Mouse (Mus musculus) right cerebral cortex, postnatal 25 days (tissue): ENCODE data around the gene Tmeff2.
"Not testable (repeated sequence)": the region's sequence is repeated elsewhere in the genome, so short reads cannot be mapped to it uniquely, and the experiment has no call there.

ENCODE experiments used
- DNase-seq: peaks from one replicate; pipeline ENCODE4 v3.0.0; 2022

Tmeff2 gene

DNA sequence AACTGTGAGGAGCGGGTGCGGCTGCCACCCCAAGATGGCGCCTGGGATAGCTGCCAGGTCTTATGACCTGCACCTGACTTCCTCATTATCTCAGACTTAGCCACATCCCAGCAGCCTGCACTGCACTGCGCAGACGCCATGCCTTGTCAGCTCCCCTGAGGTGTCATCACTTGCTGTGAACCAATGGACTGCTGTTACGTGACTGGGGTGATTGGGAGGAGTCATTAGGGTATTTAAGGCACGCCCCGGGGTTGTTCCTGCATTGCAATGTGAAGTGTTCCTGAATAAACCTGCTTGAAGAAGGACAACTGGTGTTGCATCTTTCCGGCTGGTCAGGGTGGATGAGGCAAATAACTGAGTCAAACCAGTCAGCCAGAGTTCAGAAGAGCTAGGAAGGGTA, at the start of gene Tmeff2:
Gene Tmeff2 (plus strand): TSS at position 262 of the 400 bp plus-strand sequence.
- not testable (repeated sequence) for DNase-seq

DNA sequence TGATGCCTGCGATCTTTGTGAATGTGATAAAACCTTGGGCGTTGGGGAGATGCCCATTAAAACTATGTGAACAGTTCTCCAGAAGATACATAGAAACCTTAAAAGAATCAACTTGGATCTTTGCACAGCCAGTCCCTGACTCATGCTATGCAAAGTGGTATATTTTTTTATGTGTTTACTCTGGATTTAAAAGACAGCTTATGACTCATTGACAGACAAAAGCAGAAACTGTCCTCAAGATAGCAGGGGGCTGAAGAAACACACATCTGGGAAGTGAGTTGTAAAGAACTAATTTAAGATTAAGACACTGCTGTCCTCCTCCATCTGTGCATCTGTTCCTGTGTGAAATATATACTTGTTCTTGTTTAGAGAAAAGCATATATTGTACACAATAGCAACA, 38.9 kb upstream of the Tmeff2 start:
- DNase-seq, result no peak

DNA sequence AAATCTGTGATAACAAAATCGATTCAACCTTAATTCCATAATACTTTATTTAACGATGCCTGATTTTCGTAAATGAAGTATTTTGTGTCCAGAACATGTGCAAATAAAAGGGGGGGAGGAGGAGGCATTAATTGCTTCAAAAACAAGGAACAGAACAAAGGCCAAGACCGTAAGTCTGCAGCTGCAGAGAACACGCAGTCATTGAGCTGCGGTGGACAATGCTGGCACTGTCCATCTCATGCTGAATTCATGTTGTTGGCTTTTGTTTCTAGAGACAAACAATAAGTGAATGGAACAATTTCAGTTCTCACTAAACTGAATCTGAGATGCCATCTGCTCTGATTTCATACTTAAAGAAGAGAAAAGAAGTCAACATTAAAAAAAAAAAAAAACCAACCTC, 2.8 kb upstream of the Tmeff2 start:
- no peak for DNase-seq

DNA sequence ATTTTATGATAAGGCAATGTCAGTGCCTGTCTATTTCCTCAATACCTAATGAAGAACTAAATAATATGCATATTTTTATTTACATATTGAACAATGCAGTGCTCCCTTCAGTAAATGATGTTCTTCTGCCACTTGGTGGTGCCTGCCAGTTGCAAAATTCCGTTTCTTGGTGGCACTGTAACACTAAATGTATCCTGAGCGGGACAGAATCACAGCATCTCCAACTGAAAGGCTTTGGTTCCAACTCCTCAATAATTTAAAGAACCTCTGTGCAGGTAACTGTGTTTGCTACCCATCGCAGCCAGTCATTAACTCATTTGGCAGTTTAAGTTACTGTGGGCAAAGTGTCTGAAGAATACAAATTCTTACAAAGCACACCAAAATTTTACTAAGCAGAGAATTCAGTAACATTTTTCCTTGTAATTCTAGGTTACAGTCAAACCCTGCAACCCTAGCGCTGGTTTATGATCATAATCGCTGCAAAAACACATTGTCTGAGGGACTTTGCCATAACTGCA, 24.4 kb downstream of the Tmeff2 start:
- peak; percentile 44 for DNase-seq

- peak; percentile 40 for DNase-seq
Observed at GRCm38 (mm10) chr1:50925356-50925921, 25.0 kb downstream of the Tmeff2 start.

DNA sequence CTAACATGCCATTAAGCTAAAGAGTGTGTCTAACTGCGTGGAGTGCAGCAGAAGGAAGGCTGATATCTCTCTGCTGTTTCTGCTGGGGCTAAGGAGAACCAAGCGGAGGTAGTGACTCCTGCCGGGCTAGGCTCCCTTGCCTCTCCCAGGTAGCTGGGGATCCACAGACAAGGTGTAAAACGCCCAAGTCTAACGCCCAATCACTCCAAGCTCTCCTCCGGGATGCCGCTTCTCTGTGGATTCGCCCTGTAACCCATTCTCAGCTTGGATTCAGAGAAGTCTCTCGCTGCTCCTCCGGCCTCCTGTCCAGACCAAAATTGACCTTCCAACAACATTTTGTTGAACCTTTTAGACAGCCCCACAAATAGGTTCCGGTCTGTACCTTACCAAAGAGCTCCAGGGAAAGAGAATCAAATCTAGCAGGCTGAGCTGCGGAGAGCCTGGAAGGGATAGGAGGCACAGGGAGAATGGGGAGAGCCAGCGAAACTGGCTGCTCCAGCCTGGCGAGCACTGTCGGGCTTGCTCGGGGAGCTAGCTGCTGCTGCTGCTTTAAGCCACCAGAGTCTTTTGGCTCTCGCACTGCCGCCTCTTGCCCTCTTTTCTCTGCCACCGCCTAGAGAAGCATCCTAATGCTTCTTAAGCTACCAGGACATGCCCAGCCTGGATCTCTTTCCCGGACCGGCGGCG, 26.1 kb downstream of the Tmeff2 start:
- DNase-seq, result peak; percentile 60

GRCm38 (mm10) chr1:50927077-50927611, 26.7 kb downstream of the Tmeff2 start:
- DNase-seq, result peak; percentile 97

- peak; percentile 65 for DNase-seq
Observed at GRCm38 (mm10) chr1:50927679-50928187, 27.3 kb downstream of the Tmeff2 start.

GRCm38 (mm10) chr1:50928776-50929175, 28.3 kb downstream of the Tmeff2 start:
- no peak for DNase-seq

GRCm38 (mm10) chr1:50935076-50935475, 34.6 kb downstream of the Tmeff2 start:
- no peak for DNase-seq

- no peak for DNase-seq
Observed at GRCm38 (mm10) chr1:50935484-50935883, 35.0 kb downstream of the Tmeff2 start.

DNA sequence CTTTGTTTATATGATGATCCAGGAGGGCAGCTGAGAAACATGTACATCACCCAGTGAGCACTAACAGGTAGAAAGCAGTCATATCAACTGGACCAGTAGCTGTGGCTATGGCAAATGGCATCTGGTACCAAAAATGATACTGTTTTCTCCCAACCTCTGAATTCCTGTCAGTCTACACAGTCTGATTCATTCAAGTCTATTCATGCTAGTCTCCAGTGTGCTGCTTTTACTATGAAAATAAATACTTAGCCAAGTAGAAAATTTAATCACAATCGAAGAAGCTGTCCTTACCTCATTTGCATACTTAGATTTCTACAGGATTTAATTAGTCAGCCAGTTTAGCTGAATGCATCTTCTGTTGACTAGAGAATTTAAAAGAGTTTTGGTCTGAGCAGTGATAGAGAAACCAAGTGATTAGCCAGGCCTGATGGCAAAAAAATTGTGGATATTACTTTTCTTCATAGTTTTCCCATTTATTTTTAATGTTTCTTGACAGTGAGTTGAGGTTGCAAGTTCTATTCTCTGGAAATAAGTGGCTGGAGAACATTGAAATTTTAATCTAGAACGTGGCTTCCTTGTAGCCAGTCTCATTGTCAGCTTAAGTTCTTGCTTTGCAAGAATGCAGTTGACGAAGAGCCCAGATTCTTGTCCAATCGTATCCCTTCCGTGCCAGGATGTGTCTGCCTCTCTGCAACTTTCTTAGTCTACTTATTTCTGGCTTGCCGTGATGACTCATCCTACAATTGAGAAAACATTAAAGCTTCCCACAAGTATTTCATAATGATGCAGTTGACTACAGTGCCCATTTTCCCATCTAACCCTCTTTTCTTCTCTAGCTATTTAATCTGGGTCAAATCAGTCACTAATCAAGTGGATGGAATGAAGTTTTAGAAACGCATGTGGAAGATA, 39.9 kb downstream of the Tmeff2 start:
- DNase-seq, result no peak

- no peak for DNase-seq
Observed at GRCm38 (mm10) chr1:50948575-50948974, 48.1 kb downstream of the Tmeff2 start.

- no peak for DNase-seq
Observed at GRCm38 (mm10) chr1:50958844-50959243, 58.4 kb downstream of the Tmeff2 start.

- DNase-seq, result peak; percentile 40
Observed at GRCm38 (mm10) chr1:50961954-50962648, 61.7 kb downstream of the Tmeff2 start.

DNA sequence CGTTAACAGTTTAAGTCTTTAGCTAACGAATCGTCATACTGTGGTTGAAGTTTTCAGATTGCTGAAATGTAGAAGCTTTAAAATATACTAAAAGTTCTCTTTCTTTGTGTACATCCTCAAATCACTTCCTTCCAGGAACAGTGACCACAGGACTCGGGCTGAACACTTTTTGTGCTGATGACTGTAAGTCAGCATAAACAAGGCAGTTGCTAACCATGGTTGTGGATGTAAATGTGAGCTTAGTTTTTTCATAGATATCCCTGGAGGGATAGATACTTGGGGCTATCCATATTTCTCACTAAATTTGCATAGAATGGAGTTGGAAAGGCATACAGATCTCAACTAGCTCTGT, 62.2 kb downstream of the Tmeff2 start:
- DNase-seq, result no peak

- DNase-seq, result no peak
Observed at GRCm38 (mm10) chr1:50969685-50970084, 69.2 kb downstream of the Tmeff2 start.

- DNase-seq, result no peak
Observed at GRCm38 (mm10) chr1:50970853-50971252, 70.4 kb downstream of the Tmeff2 start.

DNA sequence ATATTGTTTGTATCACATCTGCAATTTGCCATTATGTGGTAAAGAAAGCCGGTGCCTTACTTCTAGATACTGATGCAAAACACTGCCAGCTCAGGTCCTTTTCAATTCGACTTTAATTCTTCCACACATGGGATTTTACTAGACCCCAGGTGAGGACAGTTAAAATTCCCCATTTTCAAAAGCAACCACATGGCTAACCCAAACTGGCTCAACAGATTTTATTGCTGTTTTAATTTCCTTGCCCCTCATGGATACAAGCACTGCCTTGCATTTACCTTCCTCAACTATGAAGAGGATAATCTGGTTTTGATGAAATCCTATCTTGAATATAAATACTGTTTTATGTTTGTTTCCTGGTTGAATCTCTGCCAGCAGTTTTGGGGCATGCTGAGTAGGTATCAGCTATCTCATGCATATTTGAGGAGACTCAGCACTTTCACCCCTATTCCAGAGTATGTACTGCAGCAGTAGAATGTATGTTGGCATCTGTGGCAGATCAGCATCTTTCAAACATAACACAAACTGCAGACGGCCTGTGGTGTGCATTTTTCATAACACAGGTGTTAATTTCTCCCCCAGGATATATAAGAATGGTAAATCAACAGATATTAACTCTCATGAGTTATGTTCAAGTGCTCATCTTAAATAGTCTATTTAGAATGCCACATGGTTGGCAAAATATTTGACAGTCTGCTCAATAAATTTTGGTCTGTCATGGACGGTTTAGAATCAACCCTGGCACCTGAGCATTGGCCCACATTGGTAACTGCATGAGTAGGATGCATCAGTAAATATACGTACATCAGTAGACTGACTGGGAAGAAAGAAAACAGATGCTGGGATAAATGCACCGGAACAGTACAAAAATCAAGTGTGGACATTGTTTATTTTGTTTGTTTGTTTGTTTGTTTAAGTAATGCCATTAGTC, 72.3 kb downstream of the Tmeff2 start:
- DNase-seq, result no peak

DNA sequence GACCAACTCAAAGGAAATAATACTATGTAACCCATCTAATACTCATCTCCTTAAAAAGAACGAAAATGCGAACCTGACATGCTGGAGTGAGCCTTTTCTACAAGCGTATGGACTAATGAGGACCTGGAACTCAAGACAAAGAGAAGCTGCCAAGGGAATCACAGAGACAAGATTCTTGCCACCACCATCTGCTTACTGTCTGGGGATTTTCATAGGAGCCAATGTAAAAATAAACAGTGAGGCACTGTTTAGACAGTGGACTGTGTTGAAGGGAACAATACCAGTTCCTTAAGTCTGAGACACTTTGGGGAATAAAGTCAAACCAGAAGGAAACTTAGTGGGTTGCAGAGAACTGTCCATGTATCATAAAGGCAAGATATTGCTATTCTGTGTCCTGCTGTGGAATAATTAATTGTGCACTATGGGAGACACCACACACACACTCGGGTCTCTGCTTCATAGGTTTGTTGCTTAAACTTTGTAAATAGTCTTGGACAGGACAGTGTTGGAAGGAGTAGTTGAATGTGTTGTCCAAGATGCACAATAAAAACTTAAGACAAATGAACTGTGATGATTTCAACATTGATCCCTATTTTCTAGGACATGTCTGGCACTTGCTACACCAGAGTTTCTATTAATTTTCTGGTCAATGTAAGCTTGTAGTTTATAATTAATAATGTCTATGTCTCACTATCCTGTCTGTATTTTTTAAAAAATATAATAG, 79.1 kb downstream of the Tmeff2 start:
- DNase-seq, result no peak

DNA sequence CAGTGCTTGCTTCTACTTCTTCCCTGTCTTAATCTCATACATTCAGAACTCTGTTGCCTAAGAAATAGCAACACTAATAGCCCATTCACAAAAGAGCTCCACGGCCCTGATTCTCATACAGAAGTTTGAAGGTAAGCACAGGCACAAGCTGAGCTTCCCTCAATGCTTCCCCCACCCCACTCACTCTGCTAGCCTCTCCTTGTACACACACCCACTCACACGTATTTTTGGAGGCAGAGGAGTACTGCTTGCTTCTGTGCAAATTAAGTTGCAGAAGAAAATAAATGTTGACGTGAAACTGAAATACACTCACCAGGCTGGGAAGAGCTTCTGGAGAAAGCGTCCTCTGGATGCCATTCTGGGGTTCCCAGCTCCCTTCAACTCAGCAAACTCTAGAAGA, 80.1 kb downstream of the Tmeff2 start:
- peak; percentile 55 for DNase-seq
